Mouse (Mus musculus) stomach, embryonic 14.5 days (tissue): ENCODE data around the gene Psph. TPM values are rescaled to one million over a fixed set of nuclear protein-coding genes. Genes with fewer than 3 reads are reported as not detected.

Experiments
- ATAC-seq: fragments of 200-750 bp; cut with Nextera tagmentation; 2 replicates; pipeline ENCODE4 v1.8.0; 2017; ENCODE audit warnings: low read depth, moderate TSS enrichment; ENCODE audit not compliant: insufficient number of reproducible peaks, insufficient read depth, low FRiP score
- H3K27ac ChIP-seq: fragments of 300-500 bp; sonication (generic); 2 replicates; pipeline ENCODE4 v1.5.1; 2014; ENCODE audit warnings: mild to moderate bottlenecking, low read length, moderate library complexity, mixed read lengths
- H3K27me3 ChIP-seq: fragments of 300-500 bp; sonication (generic); 2 replicates; pipeline ENCODE4 v1.6.1; 2014; ENCODE audit warnings: low read length, control low read depth, mixed read lengths; ENCODE audit not compliant: control insufficient read depth, insufficient read depth
- H3K36me3 ChIP-seq: fragments of 300-500 bp; sonication (generic); 2 replicates; pipeline ENCODE4 v1.6.1; 2014; ENCODE audit warnings: mild to moderate bottlenecking, control low read depth, low read length, moderate library complexity, mixed read lengths; ENCODE audit not compliant: control insufficient read depth, insufficient read depth
- H3K4me1 ChIP-seq: fragments of 300-500 bp; sonication (generic); 2 replicates; pipeline ENCODE4 v1.6.1; 2014; ENCODE audit warnings: low read length, control low read depth, mixed read lengths; ENCODE audit not compliant: control insufficient read depth, insufficient read depth
- H3K4me2 ChIP-seq: fragments of 300-500 bp; sonication (generic); replicated peaks from 2 replicates; pipeline ENCODE4 v1.6.1; 2014; ENCODE audit warnings: low read depth, low read length, control low read depth
- H3K4me3 ChIP-seq: fragments of 300-500 bp; sonication (generic); 2 replicates; pipeline ENCODE4 v1.5.1; 2014; ENCODE audit warnings: low read depth, low read length, control low read depth
- H3K9ac ChIP-seq: fragments of 300-500 bp; sonication (generic); replicated peaks from 2 replicates; pipeline ENCODE4 v1.6.1; 2014; ENCODE audit warnings: low read depth, mild to moderate bottlenecking, control low read depth, low read length, moderate library complexity, mixed read lengths
- H3K9me3 ChIP-seq: fragments of 300-500 bp; sonication (generic); 2 replicates; pipeline ENCODE4 v1.6.1; 2016; ENCODE audit warnings: low read depth, low read length, control low read depth; ENCODE audit not compliant: control insufficient read depth
- WGBS: fragments of 180-500 bp; shearing (Covaris S2); extraction: QIAGEN DNeasy Blood & Tissue Kit; methylation state at CpG from one replicate; pipeline ENCODE4 v1.1.7; 2014; 5-methylcytosine and 5-hydroxymethylcytosine counted together
- polyA plus RNA-seq: library from polyadenylated mRNA; unstranded; fragments of >200 nt; fragmentation: Nextera tagmentation; extraction: Ambion mirVana; gene quantifications from 2 replicates; pipeline ENCODE4 v1.2.1, GENCODE M21; 2014

Gene Psph
- polyA plus RNA-seq, 1 experiment from 2014 or later: 37.0 TPM

DNA sequence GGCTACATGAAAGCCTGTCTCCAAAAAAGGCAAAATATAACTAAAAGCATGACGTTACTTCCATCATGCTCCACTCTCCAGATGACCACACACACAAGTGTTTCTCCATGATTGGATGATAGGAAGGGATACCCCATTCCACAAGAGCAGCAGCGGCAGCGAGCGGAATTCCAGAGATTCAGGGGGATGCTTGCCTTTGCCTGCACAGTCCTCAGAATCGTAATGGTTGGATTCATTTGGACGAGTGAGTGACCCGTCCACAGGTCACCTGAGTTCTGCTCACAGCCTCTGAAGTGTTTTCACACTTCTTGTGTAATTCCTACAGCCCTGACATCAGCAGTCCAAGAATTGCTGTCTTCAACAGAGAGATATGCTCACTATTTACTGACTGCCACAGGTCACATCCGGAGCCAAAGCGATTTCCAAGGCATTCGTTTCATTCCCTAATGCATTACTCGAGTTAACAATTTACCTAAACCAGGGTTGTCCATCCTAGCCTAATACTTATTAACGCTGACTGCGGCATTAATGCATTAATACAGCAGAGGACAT lies 27.2 kb downstream of the Psph start:
- Histone ChIP-seq H3K36me3 (peaks cover 8% of the 10 kb centered on the region; the same call in 1 of the 2 replicates), H3K9me3 (no peaks in the 10 kb centered on the region), H3K9ac (no peak overlapping the region), H3K4me1 (no peaks in the 10 kb centered on the region), H3K4me3 (no peak overlapping the region), H3K27me3 (no peaks in the 10 kb centered on the region), H3K4me2 (no peak overlapping the region), H3K27ac (no peak overlapping the region)
- 82% methylated on average over 13 of the region's 13 CpGs for WGBS
- no peak for ATAC-seq

DNA sequence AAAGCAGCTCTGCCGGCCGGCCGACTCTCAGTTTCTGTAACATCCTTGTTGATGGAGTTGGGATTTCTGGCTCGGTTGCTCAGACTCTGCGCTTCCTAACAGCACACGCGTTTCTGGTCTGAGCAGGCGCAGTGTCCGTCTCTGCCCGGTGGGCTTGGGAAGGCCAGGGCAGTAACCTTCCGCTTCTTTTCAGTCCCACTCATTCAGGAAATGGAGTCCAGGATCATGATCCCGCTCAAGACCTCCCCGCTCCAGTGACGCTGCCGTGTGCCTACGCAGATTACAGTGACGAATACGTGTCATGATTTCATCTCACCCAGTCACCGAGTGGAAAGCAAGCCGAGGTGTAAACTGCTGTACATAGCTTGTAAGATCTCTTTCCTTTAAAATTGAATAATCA lies 30.4 kb downstream of the Psph start:
- 92% methylated on average over 20 of the region's 20 CpGs for WGBS
- Histone ChIP-seq H3K9ac (no peak overlapping the region), H3K4me2 (no peak overlapping the region), H3K27ac (no peak overlapping the region), H3K27me3 (no peaks in the 10 kb centered on the region), H3K9me3 (no peaks in the 10 kb centered on the region), H3K4me1 (no peaks in the 10 kb centered on the region), H3K36me3 (peaks cover 11% of the 10 kb centered on the region; the same call in 1 of the 2 replicates), H3K4me3 (no peak overlapping the region)
- ATAC-seq: no peak

DNA sequence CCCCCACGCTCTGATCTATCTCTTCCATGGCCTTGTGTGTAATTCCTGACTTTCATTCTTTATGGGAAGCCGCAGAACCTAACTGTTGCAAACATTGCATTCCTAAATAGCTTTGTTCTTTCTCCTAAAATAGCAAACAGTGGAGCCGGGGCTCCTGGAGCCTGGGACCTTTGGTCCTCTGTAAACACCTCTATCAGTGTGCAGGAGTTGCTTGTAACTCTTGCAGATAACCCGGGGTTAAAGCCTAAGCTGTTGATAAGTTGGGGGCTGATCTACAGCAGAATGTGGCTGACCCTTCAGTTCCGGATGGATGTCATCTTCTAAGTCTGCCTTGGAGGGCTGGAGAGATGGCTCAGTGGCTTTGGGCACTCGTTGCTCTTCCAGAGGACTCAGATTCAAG lies 43.2 kb downstream of the Psph start:
- Histone ChIP-seq H3K27ac (no peak overlapping the region), H3K27me3 (no peaks in the 10 kb centered on the region), H3K4me1 (no peaks in the 10 kb centered on the region), H3K9ac (no peak overlapping the region), H3K4me2 (no peak overlapping the region), H3K36me3 (peaks cover 22% of the 10 kb centered on the region), H3K4me3 (no peak overlapping the region), H3K9me3 (no peaks in the 10 kb centered on the region)
- no peak for ATAC-seq
- WGBS: 29% methylated on average over 6 of the region's 6 CpGs

DNA sequence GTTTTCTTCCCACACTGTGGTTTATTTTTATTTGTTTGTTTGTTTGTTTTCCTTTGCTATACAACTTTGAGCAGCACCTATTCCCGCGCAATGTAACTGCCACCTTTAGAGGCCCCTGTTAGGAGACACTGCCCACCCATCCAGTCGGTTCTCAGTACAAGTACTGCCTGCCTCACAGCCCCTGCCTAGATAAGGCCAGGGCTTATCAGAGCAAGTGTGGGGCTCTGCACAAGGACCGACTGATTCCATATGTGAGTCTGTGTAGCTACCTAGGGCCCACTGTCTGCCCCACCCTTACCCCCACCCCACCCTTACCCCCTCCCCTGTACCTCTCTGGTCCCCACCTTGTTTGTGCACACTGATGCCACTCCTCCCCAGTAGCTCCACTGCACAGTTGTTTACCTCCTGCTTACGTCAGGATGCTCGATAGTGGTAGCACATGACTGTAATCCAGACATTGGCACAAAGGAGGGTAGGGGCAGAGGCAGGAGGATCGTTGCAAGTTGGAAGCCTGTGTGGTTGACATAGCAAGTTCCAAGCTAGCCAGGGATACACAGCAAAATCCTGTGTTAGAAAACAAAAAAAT lies 44.3 kb downstream of the Psph start:
- Histone ChIP-seq H3K27me3 (no peaks in the 10 kb centered on the region), H3K9me3 (no peaks in the 10 kb centered on the region), H3K27ac (no peak overlapping the region), H3K9ac (no peak overlapping the region), H3K4me2 (no peak overlapping the region), H3K4me3 (no peak overlapping the region), H3K4me1 (no peaks in the 10 kb centered on the region), H3K36me3 (peaks cover 17% of the 10 kb centered on the region)
- WGBS: 63% methylated on average over 7 of the region's 7 CpGs
- peak; percentile 58; the same call in 1 of the 2 replicates for ATAC-seq

GRCm38 (mm10) chr5:129740976-129741375 lies 46.3 kb downstream of the Psph start:
- Histone ChIP-seq H3K27me3 (no peaks in the 10 kb centered on the region), H3K4me1 (no peaks in the 10 kb centered on the region), H3K4me2 (no peak overlapping the region), H3K9me3 (no peaks in the 10 kb centered on the region), H3K9ac (no peak overlapping the region), H3K27ac (no peak overlapping the region), H3K4me3 (no peak overlapping the region), H3K36me3 (peaks cover 12% of the 10 kb centered on the region)
- ATAC-seq: no peak
- 95% methylated on average over 1 of the region's 1 CpGs for WGBS

GRCm38 (mm10) chr5:129731021-129731420 lies 56.2 kb downstream of the Psph start:
- Histone ChIP-seq H3K4me2 (no peak overlapping the region), H3K9me3 (no peaks in the 10 kb centered on the region), H3K9ac (no peak overlapping the region), H3K27me3 (no peaks in the 10 kb centered on the region), H3K4me1 (peaks cover 36% of the 10 kb centered on the region), H3K36me3 (no peaks in the 10 kb centered on the region), H3K4me3 (no peak overlapping the region), H3K27ac (no peak overlapping the region)
- 62% methylated on average over 5 of the region's 5 CpGs for WGBS
- ATAC-seq: no peak

DNA sequence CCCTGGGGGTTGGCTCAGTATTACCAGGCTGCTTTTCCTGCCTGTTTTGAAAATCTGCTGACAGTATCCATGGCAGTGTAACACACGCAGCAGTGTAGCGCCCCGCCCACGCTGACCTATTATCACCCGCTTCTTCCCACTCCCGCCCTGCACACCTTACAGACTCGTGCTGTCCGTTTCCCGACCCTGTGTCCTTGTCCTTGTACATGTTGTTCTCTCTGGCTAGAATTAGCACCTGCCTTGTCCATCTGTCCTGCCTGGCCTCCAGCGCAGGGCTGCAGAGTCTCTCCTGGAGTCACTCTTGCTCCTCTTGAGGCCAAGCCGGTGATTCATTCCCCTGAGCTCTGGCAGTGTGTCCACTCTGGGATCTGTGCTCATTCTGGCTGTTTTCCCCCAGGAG lies 56.9 kb downstream of the Psph start:
- 61% methylated on average over 11 of the region's 11 CpGs for whole genome bisulfite sequencing
- peak; percentile 46; the same call in 1 of the 2 replicates for ATAC-seq
- Histone ChIP-seq H3K9me3 (no peaks in the 10 kb centered on the region), H3K27me3 (no peaks in the 10 kb centered on the region), H3K4me2 (no peak overlapping the region), H3K9ac (no peak overlapping the region), H3K4me1 (peaks cover 36% of the 10 kb centered on the region), H3K4me3 (no peak overlapping the region), H3K27ac (peak overlapping the region; percentile 52; the same call in 1 of the 2 replicates), H3K36me3 (no peaks in the 10 kb centered on the region)

DNA sequence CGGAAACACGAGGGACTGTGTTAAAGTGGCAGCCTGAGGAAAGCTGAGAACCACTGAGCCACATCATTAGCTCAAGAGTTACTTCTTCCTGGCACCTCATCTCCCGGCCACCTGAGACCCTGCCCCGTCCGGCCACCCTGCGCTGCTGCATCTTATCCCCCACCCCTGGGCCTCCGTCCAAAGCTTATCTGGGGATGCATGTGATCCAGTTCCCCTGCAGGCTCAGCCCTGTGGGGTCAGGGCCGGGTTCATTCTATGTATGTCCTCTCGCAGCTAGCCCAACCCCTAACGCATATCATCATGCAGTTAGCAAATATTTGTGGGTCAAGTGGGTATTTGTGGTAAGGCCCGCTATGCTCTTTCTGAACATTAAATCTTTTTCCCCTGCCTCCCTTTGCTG lies 58.0 kb downstream of the Psph start:
- Histone ChIP-seq H3K27me3 (no peaks in the 10 kb centered on the region), H3K9ac (no peak overlapping the region; the same call in 1 of the 2 replicates), H3K9me3 (no peaks in the 10 kb centered on the region), H3K4me1 (peaks cover 36% of the 10 kb centered on the region), H3K36me3 (no peaks in the 10 kb centered on the region), H3K27ac (no peak overlapping the region), H3K4me3 (no peak overlapping the region), H3K4me2 (0 out of 2 replicates have a peak overlapping the region, but pooled peaks have one; percentile 1)
- ATAC-seq: no peak; the same call in 1 of the 2 replicates
- WGBS: 35% methylated on average over 11 of the region's 11 CpGs

DNA sequence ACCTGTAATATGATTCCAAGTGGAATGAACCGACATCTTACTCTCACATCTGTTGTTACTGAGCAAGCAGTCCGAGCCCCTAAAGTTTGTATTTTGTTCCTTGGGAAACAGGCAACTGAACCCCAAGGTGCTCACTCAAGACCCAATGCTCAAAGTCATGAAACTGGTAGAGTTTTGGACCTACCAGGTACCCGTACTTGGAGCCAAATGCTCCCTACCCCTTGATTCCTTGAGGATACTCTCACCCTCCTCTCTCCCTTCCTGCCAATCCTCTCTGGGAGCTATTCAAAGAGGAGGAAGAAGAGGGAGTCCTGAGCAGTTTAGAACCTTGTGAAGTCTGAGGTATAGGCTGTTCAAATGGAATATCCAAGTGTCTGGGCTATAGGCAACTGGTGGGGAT lies 60.5 kb downstream of the Psph start:
- Histone ChIP-seq H3K4me2 (no peak overlapping the region; the same call in 1 of the 2 replicates), H3K9ac (no peak overlapping the region), H3K9me3 (no peaks in the 10 kb centered on the region), H3K27me3 (no peaks in the 10 kb centered on the region), H3K4me3 (no peak overlapping the region), H3K36me3 (no peaks in the 10 kb centered on the region), H3K27ac (no peak overlapping the region), H3K4me1 (peaks cover 36% of the 10 kb centered on the region)
- ATAC-seq: no peak
- WGBS: 76% methylated on average over 3 of the region's 3 CpGs
